Mouse (Mus musculus) limb, embryonic 10.5 days (tissue): ENCODE measurements around the gene Clic3. TPM values are rescaled to one million over a fixed set of nuclear protein-coding genes. Genes with fewer than 3 reads are reported as not detected.
"Not testable (repeated sequence)": the region's sequence is repeated elsewhere in the genome, so short reads cannot be mapped to it uniquely, and the experiment has no call there.

Source experiments
- DNase-seq: peaks from one replicate; pipeline ENCODE4 v3.0.0-alpha.2; 2017; ENCODE audit warnings: low spot score
- H3K27ac ChIP-seq: fragments of 300-500 bp; sonication (generic); 2 replicates; pipeline ENCODE4 v1.5.1; 2016; ENCODE audit warnings: mild to moderate bottlenecking
- H3K27me3 ChIP-seq: fragments of 300-500 bp; sonication (generic); 2 replicates; pipeline ENCODE4 v1.6.1; 2016; ENCODE audit warnings: low read depth, mild to moderate bottlenecking; ENCODE audit not compliant: poor library complexity, severe bottlenecking
- H3K36me3 ChIP-seq: fragments of 300-500 bp; sonication (generic); 2 replicates; pipeline ENCODE4 v1.6.1; 2016; ENCODE audit warnings: mild to moderate bottlenecking, moderate library complexity
- H3K4me1 ChIP-seq: fragments of 300-500 bp; sonication (generic); 2 replicates; pipeline ENCODE4 v1.6.1; 2016
- H3K4me3 ChIP-seq: fragments of 300-500 bp; sonication (generic); 2 replicates; pipeline ENCODE4 v1.5.1; 2016; ENCODE audit warnings: mild to moderate bottlenecking, moderate library complexity
- H3K9me3 ChIP-seq: fragments of 300-500 bp; sonication (generic); replicated peaks from 2 replicates; pipeline ENCODE4 v1.6.1; 2016; ENCODE audit warnings: mild to moderate bottlenecking
- WGBS: fragments of 180-500 bp; shearing (Covaris S2); methylation state at CpG from one replicate; pipeline ENCODE4 v1.1.7; 2016; 5-methylcytosine and 5-hydroxymethylcytosine counted together
- polyA plus RNA-seq: library from polyadenylated mRNA; unstranded; fragments of >200 nt; fragmentation: Nextera tagmentation; extraction: Ambion mirVana; gene quantifications from 2 replicates; pipeline ENCODE4 v1.2.1, GENCODE M21; 2016

Clic3 gene
- polyA plus RNA-seq, result 0.30 and 1.1 TPM in 2 replicates

GRCm38 (mm10) chr2:25456205-25456953, at the start of gene Clic3:
Gene Clic3 (plus strand): TSS chr2:25456838.
- Histone ChIP-seq H3K4me1 (peaks cover 15% of the 10 kb centered on the region), H3K27ac (no peak within 1 kb of the TSS), H3K4me3 (no peak within 1 kb of the TSS), H3K36me3 (peaks cover 8% of the 10 kb centered on the region; the same call in 1 of the 2 replicates), H3K27me3 (no peaks in the 10 kb centered on the region), H3K9me3 (no peaks in the 10 kb centered on the region)
- WGBS, result 61% methylated on average over 14 of the region's 14 CpGs
- DNase-seq, result no peak

GRCm38 (mm10) chr2:25408908-25409307, 47.7 kb upstream of the Clic3 start:
- Histone ChIP-seq H3K27me3 (peaks cover 36% of the 10 kb centered on the region), H3K4me1 (no peaks in the 10 kb centered on the region), H3K36me3 (no peaks in the 10 kb centered on the region), H3K4me3 (no peak overlapping the region), H3K9me3 (no peaks in the 10 kb centered on the region), H3K27ac (no peak overlapping the region)
- DNase-seq, result no peak
- WGBS, result 82% methylated on average over 10 of the region's 10 CpGs

- not testable (repeated sequence) for H3K4me3 ChIP-seq, H3K4me1 ChIP-seq, DNase-seq, H3K27me3 ChIP-seq, H3K9me3 ChIP-seq, H3K27ac ChIP-seq, H3K36me3 ChIP-seq
Observed at GRCm38 (mm10) chr2:25413436-25413835, 43.2 kb upstream of the Clic3 start.

- Histone ChIP-seq H3K4me1 (no peaks in the 10 kb centered on the region), H3K36me3 (no peaks in the 10 kb centered on the region), H3K4me3 (no peak overlapping the region), H3K9me3 (no peaks in the 10 kb centered on the region), H3K27me3 (peaks cover 9% of the 10 kb centered on the region), H3K27ac (no peak overlapping the region)
- DNase-seq, result no peak
- 39% methylated on average over 3 of the region's 3 CpGs for WGBS
Observed at GRCm38 (mm10) chr2:25417426-25417825, 39.2 kb upstream of the Clic3 start.

- 24% methylated on average over 3 of the region's 3 CpGs for WGBS
- Histone ChIP-seq H3K27ac (no peak overlapping the region), H3K36me3 (no peaks in the 10 kb centered on the region), H3K4me1 (no peaks in the 10 kb centered on the region), H3K9me3 (no peaks in the 10 kb centered on the region), H3K4me3 (no peak overlapping the region), H3K27me3 (peaks cover 53% of the 10 kb centered on the region)
- peak; percentile 71 for DNase-seq
Observed at GRCm38 (mm10) chr2:25421896-25422295, 34.7 kb upstream of the Clic3 start.

- Histone ChIP-seq H3K27ac (no peak within 1 kb of the TSS), H3K27me3 (peaks cover 54% of the 10 kb centered on the region), H3K36me3 (no peaks in the 10 kb centered on the region), H3K4me3 (no peak within 1 kb of the TSS), H3K9me3 (no peaks in the 10 kb centered on the region), H3K4me1 (no peaks in the 10 kb centered on the region)
- WGBS, result 69% methylated on average over 17 of the region's 17 CpGs
- no peak for DNase-seq
Observed at GRCm38 (mm10) chr2:25422587-25423410, 33.8 kb upstream of the Clic3 start, which contains the start of gene Fut7. Gene Fut7 (plus strand): TSS chr2:25423267.

GRCm38 (mm10) chr2:25423626-25424025, 33.0 kb upstream of the Clic3 start:
- H3K36me3 ChIP-seq, result no peaks in the 10 kb centered on the region
- peaks cover 6% of the 10 kb centered on the region; the same call in 1 of the 2 replicates for H3K4me1 ChIP-seq
- no peaks in the 10 kb centered on the region for H3K9me3 ChIP-seq
- DNase-seq, result no peak
- WGBS, result 79% methylated on average over 1 of the region's 1 CpGs
- H3K27ac ChIP-seq, result no peak overlapping the region
- H3K4me3 ChIP-seq, result no peak overlapping the region
- H3K27me3 ChIP-seq, result peaks cover 54% of the 10 kb centered on the region

GRCm38 (mm10) chr2:25425481-25425880, 31.2 kb upstream of the Clic3 start:
- WGBS, result 49% methylated on average over 27 of the region's 27 CpGs
- Histone ChIP-seq H3K27ac (no peak overlapping the region), H3K4me3 (no peak overlapping the region), H3K9me3 (no peaks in the 10 kb centered on the region), H3K36me3 (no peaks in the 10 kb centered on the region), H3K27me3 (peaks cover 71% of the 10 kb centered on the region), H3K4me1 (peaks cover 14% of the 10 kb centered on the region)
- DNase-seq, result no peak

GRCm38 (mm10) chr2:25426721-25427191, 29.9 kb upstream of the Clic3 start:
- WGBS, result 37% methylated on average over 5 of the region's 5 CpGs
- DNase-seq, result peak; percentile 82
- Histone ChIP-seq H3K9me3 (no peaks in the 10 kb centered on the region), H3K4me3 (no peak overlapping the region), H3K27ac (no peak overlapping the region), H3K36me3 (no peaks in the 10 kb centered on the region), H3K4me1 (peaks cover 15% of the 10 kb centered on the region), H3K27me3 (peaks cover 82% of the 10 kb centered on the region)

GRCm38 (mm10) chr2:25427256-25427655, 29.4 kb upstream of the Clic3 start:
- no peaks in the 10 kb centered on the region for H3K9me3 ChIP-seq
- 88% methylated on average over 5 of the region's 5 CpGs for WGBS

GRCm38 (mm10) chr2:25428442-25429236, 28.0 kb upstream of the Clic3 start, which contains the start of gene Abca2:
Gene Abca2 (plus strand): TSS chr2:25428703.
- no peaks in the 10 kb centered on the region for H3K9me3 ChIP-seq
- peak; percentile 97 for DNase-seq
- WGBS, result under 1% methylated on average over 89 of the region's 89 CpGs
- H3K4me3 ChIP-seq, result peak within 1 kb of the TSS; percentile 77
- H3K27me3 ChIP-seq, result peaks cover 70% of the 10 kb centered on the region
- H3K4me1 ChIP-seq, result peaks cover 31% of the 10 kb centered on the region
- H3K27ac ChIP-seq, result peak within 1 kb of the TSS; percentile 83
- no peaks in the 10 kb centered on the region for H3K36me3 ChIP-seq

More at GRCm38 (mm10) chr2:25427256-25427655, 29.4 kb upstream of the Clic3 start:
- Histone ChIP-seq H3K4me1 (peaks cover 20% of the 10 kb centered on the region), H3K27ac (no peak overlapping the region), H3K27me3 (peaks cover 79% of the 10 kb centered on the region), H3K4me3 (no peak overlapping the region), H3K36me3 (no peaks in the 10 kb centered on the region)
- DNase-seq, result no peak

GRCm38 (mm10) chr2:25429435-25430180, 27.0 kb upstream of the Clic3 start:
- H3K9me3 ChIP-seq, result no peaks in the 10 kb centered on the region
- DNase-seq, result no peak
- 82% methylated on average over 5 of the region's 5 CpGs for WGBS
- H3K27ac ChIP-seq, result no peak overlapping the region
- H3K4me1 ChIP-seq, result peaks cover 31% of the 10 kb centered on the region
- H3K27me3 ChIP-seq, result peaks cover 66% of the 10 kb centered on the region
- peak overlapping the region; percentile 77 for H3K4me3 ChIP-seq
- H3K36me3 ChIP-seq, result no peaks in the 10 kb centered on the region
